Mouse (Mus musculus): ENCODE results near the gene Prc1. TPM values are rescaled to one million over a fixed set of nuclear protein-coding genes. Genes with fewer than 3 reads are reported as not detected.

Prc1 gene
- polyA plus RNA-seq (2015; fragmentation: Nextera tagmentation; extraction: Ambion mirVana), result 139 and 142 TPM in 2 replicates

- Histone ChIP-seq H3K4me3 (replicated peaks) (peak within 1 kb of the TSS; percentile 87), H3K4me1 (0 out of 2 replicates have a peak, but pooled peaks cover 12% of the 10 kb centered on the region), H3K27me3 (replicated peaks) (no peaks in the 10 kb centered on the region), H3K4me2 (peak within 1 kb of the TSS; percentile 78), H3K9ac (peak within 1 kb of the TSS; percentile 78), H3K9me3 (no peaks in the 10 kb centered on the region), H3K27ac (peak within 1 kb of the TSS; percentile 87), H3K36me3 (0 out of 2 replicates have a peak, but pooled peaks cover 3% of the 10 kb centered on the region)
- peak; percentile 99 for ATAC-seq (ENCODE audit: insufficient read depth, low FRiP score, low read depth)
- under 1% methylated on average over 52 of the region's 52 CpGs for WGBS
Observed at GRCm38 (mm10) chr7:80294062-80294763, at the start of gene Prc1. TSS of gene Prc1 (plus strand) at chr7:80294450.

GRCm38 (mm10) chr7:80244851-80245250 lies 49.4 kb upstream of the Prc1 start:
- H3K27me3 ChIP-seq (replicated peaks), result no peaks in the 10 kb centered on the region
- no peak overlapping the region for H3K9ac ChIP-seq
- H3K36me3 ChIP-seq, result peaks cover 4% of the 10 kb centered on the region; the same call in 1 of the 2 replicates
- no peak overlapping the region for H3K4me3 ChIP-seq (replicated peaks)
- H3K27ac ChIP-seq, result no peak overlapping the region
- H3K4me1 ChIP-seq, result no peaks in the 10 kb centered on the region
- no peak for ATAC-seq (ENCODE audit: insufficient read depth, low FRiP score, low read depth)
- no peaks in the 10 kb centered on the region for H3K9me3 ChIP-seq
- no peak overlapping the region for H3K4me2 ChIP-seq
- WGBS, result 93% methylated on average over 4 of the region's 4 CpGs

- Histone ChIP-seq H3K4me3 (replicated peaks) (peak within 1 kb of the TSS; percentile 56), H3K27me3 (replicated peaks) (no peaks in the 10 kb centered on the region), H3K36me3 (no peaks in the 10 kb centered on the region), H3K9me3 (no peaks in the 10 kb centered on the region), H3K27ac (peak within 1 kb of the TSS; percentile 83), H3K4me1 (no peaks in the 10 kb centered on the region), H3K4me2 (peak within 1 kb of the TSS; percentile 66), H3K9ac (peak within 1 kb of the TSS; percentile 50)
- peak; percentile 97 for ATAC-seq (ENCODE audit: insufficient read depth, low FRiP score, low read depth)
- WGBS, result under 1% methylated on average over 48 of the region's 48 CpGs
Observed at GRCm38 (mm10) chr7:80246148-80246721, 48.0 kb upstream of the Prc1 start, which contains the start of gene Ttll13. TSS of gene Ttll13 (plus strand) at chr7:80246376.

GRCm38 (mm10) chr7:80246859-80247258 lies 47.4 kb upstream of the Prc1 start:
- H3K27ac ChIP-seq, result no peak overlapping the region

GRCm38 (mm10) chr7:80252437-80252836 lies 41.8 kb upstream of the Prc1 start:
- Histone ChIP-seq H3K27ac (no peak overlapping the region), H3K4me3 (replicated peaks) (no peak overlapping the region), H3K36me3 (no peaks in the 10 kb centered on the region), H3K9ac (no peak overlapping the region), H3K9me3 (no peaks in the 10 kb centered on the region), H3K27me3 (replicated peaks) (no peaks in the 10 kb centered on the region), H3K4me2 (no peak overlapping the region), H3K4me1 (no peaks in the 10 kb centered on the region)
- no peak for ATAC-seq (ENCODE audit: insufficient read depth, low FRiP score, low read depth)
- WGBS, result 75% methylated on average over 7 of the region's 7 CpGs

More at GRCm38 (mm10) chr7:80246859-80247258, 47.4 kb upstream of the Prc1 start:
- Histone ChIP-seq H3K9me3 (no peaks in the 10 kb centered on the region), H3K27me3 (replicated peaks) (no peaks in the 10 kb centered on the region), H3K9ac (no peak overlapping the region; the same call in 1 of the 2 replicates), H3K4me1 (no peaks in the 10 kb centered on the region), H3K4me2 (peak overlapping the region; percentile 66), H3K36me3 (no peaks in the 10 kb centered on the region), H3K4me3 (replicated peaks) (peak overlapping the region; percentile 56)
- no peak for ATAC-seq (ENCODE audit: insufficient read depth, low FRiP score, low read depth)
- 34% methylated on average over 7 of the region's 7 CpGs for WGBS

- Histone ChIP-seq H3K36me3 (no peaks in the 10 kb centered on the region), H3K4me2 (no peak overlapping the region), H3K9me3 (no peaks in the 10 kb centered on the region), H3K27ac (no peak overlapping the region), H3K4me1 (no peaks in the 10 kb centered on the region), H3K4me3 (replicated peaks) (no peak overlapping the region), H3K9ac (no peak overlapping the region), H3K27me3 (replicated peaks) (no peaks in the 10 kb centered on the region)
- 77% methylated on average over 11 of the region's 11 CpGs for WGBS
- no peak for ATAC-seq (ENCODE audit: insufficient read depth, low FRiP score, low read depth)
Observed at GRCm38 (mm10) chr7:80252886-80253285, 41.4 kb upstream of the Prc1 start.

GRCm38 (mm10) chr7:80255981-80256380 lies 38.3 kb upstream of the Prc1 start:
- no peaks in the 10 kb centered on the region for H3K4me1 ChIP-seq
- H3K4me2 ChIP-seq, result no peak overlapping the region
- H3K27ac ChIP-seq, result no peak overlapping the region
- 74% methylated on average over 2 of the region's 2 CpGs for WGBS
- H3K36me3 ChIP-seq, result no peaks in the 10 kb centered on the region
- H3K9ac ChIP-seq, result no peak overlapping the region
- H3K27me3 ChIP-seq (replicated peaks), result peaks cover 10% of the 10 kb centered on the region; the same call in 1 of the 2 replicates
- H3K9me3 ChIP-seq, result no peaks in the 10 kb centered on the region
- no peak overlapping the region for H3K4me3 ChIP-seq (replicated peaks)
- no peak for ATAC-seq (ENCODE audit: insufficient read depth, low FRiP score, low read depth)

GRCm38 (mm10) chr7:80257706-80258105 lies 36.5 kb upstream of the Prc1 start:
- no peak overlapping the region for H3K9ac ChIP-seq
- 64% methylated on average over 2 of the region's 2 CpGs for WGBS
- ATAC-seq (ENCODE audit: insufficient read depth, low FRiP score, low read depth), result no peak
- no peak overlapping the region for H3K4me2 ChIP-seq
- H3K4me3 ChIP-seq (replicated peaks), result no peak overlapping the region
- peaks cover 10% of the 10 kb centered on the region; the same call in 1 of the 2 replicates for H3K27me3 ChIP-seq (replicated peaks)
- peaks cover 5% of the 10 kb centered on the region for H3K4me1 ChIP-seq
- no peaks in the 10 kb centered on the region for H3K9me3 ChIP-seq
- H3K36me3 ChIP-seq, result no peaks in the 10 kb centered on the region
- H3K27ac ChIP-seq, result no peak overlapping the region

GRCm38 (mm10) chr7:80260625-80261371 lies 33.5 kb upstream of the Prc1 start, which contains the start of gene Ngrn:
TSS of gene Ngrn (plus strand) at chr7:80261215.
- peaks cover 10% of the 10 kb centered on the region; the same call in 1 of the 2 replicates for H3K27me3 ChIP-seq (replicated peaks)
- ATAC-seq (ENCODE audit: insufficient read depth, low FRiP score, low read depth), result peak; percentile 88
- H3K4me3 ChIP-seq (replicated peaks), result peak within 1 kb of the TSS; percentile 88
- 25% methylated on average over 40 of the region's 40 CpGs for WGBS
- H3K4me1 ChIP-seq, result peaks cover 5% of the 10 kb centered on the region
- H3K9ac ChIP-seq, result peak within 1 kb of the TSS; percentile 70
- peak within 1 kb of the TSS; percentile 79 for H3K4me2 ChIP-seq
- H3K36me3 ChIP-seq, result peaks cover 16% of the 10 kb centered on the region
- no peaks in the 10 kb centered on the region for H3K9me3 ChIP-seq
- peak within 1 kb of the TSS; percentile 82 for H3K27ac ChIP-seq

- H3K9me3 ChIP-seq, result no peaks in the 10 kb centered on the region
- peak; percentile 36; the same call in 1 of the 2 replicates for ATAC-seq (ENCODE audit: insufficient read depth, low FRiP score, low read depth)
- H3K27ac ChIP-seq, result peak overlapping the region; percentile 82
- H3K36me3 ChIP-seq, result peaks cover 23% of the 10 kb centered on the region
- peaks cover 5% of the 10 kb centered on the region for H3K4me1 ChIP-seq
- WGBS, result 1% methylated on average over 32 of the region's 32 CpGs
- peaks cover 10% of the 10 kb centered on the region; the same call in 1 of the 2 replicates for H3K27me3 ChIP-seq (replicated peaks)
- peak overlapping the region; percentile 70 for H3K9ac ChIP-seq
- H3K4me3 ChIP-seq (replicated peaks), result peak overlapping the region; percentile 88
- peak overlapping the region; percentile 79 for H3K4me2 ChIP-seq
Observed at GRCm38 (mm10) chr7:80261372-80261990, 32.8 kb upstream of the Prc1 start.

GRCm38 (mm10) chr7:80264606-80265005 lies 29.6 kb upstream of the Prc1 start:
- Histone ChIP-seq H3K27me3 (replicated peaks) (no peaks in the 10 kb centered on the region), H3K27ac (no peak overlapping the region), H3K9ac (no peak overlapping the region), H3K4me1 (peaks cover 5% of the 10 kb centered on the region), H3K36me3 (peaks cover 27% of the 10 kb centered on the region), H3K9me3 (no peaks in the 10 kb centered on the region), H3K4me3 (replicated peaks) (no peak overlapping the region), H3K4me2 (no peak overlapping the region)
- WGBS, result 92% methylated on average over 12 of the region's 12 CpGs
- no peak for ATAC-seq (ENCODE audit: insufficient read depth, low FRiP score, low read depth)
